ENCODE assay signal across 9 mouse cellular contexts in the genomic region with DNA sequence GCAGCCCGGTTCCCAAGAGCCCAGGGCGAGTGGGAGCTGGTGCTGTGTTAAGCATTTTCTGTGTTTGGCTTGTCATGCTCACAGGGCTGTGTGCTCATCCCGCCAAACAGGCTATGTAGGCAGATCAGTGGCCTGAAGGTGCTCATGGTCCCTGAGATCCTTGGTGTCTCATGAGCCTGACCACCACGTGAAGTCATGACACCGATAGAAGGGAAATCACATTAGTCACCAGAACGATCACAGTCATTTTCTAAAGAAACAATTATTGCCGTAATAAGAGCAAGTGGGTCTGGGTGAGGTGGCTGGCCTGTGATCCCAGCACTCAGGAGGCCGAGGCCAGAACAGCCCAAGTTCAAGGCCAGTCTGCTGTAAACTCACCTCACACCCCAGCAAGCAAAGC. TPM values are rescaled to one million over a fixed set of nuclear protein-coding genes. Genes with fewer than 3 reads are reported as not detected.
DNase-seq lines count a peak whose midpoint lies in the region; ATAC-seq and TF ChIP-seq lines count a peak whose summit lies in the region.
"Had no signal": no experiment of that assay in that cellular context is flagged by ENCODE, and none has a peak within 500 bp of the region (broad histone marks: within the 10 kb centered on the region; RNA-seq: fewer than 3 reads in every experiment).

No protein-coding gene starts in this region.

- H3K9me3 ChIP-seq in heart, postnatal 0 days (replicated peaks; ENCODE audit: control insufficient read depth, low read length), result no peaks in the 10 kb centered on the region
- H3K9me3 ChIP-seq in hindbrain, embryonic 10.5 days, result no peaks in the 10 kb centered on the region
- no peaks in the 10 kb centered on the region for H3K9me3 ChIP-seq in liver, postnatal 0 days (ENCODE audit: low read length)
- H3K9me3 ChIP-seq: G1E had no signal

- H3K27me3 ChIP-seq in heart, postnatal 0 days (ENCODE audit: control insufficient read depth, insufficient read depth, low read length), result no peaks in the 10 kb centered on the region
- no peaks in the 10 kb centered on the region for H3K27me3 ChIP-seq in hindbrain, embryonic 10.5 days (ENCODE audit: insufficient read depth, poor library complexity, severe bottlenecking)
- no peaks in the 10 kb centered on the region for H3K27me3 ChIP-seq in liver, postnatal 0 days (ENCODE audit: insufficient read depth, low read length)

- H3K27ac ChIP-seq in heart, postnatal 0 days (ENCODE audit: low read depth), result peak overlapping the region; percentile 92
- peak overlapping the region; percentile 53 for H3K27ac ChIP-seq in bone marrow macrophage, adult 2 months (ENCODE audit: insufficient read depth, low read depth, low read length)
- peak overlapping the region; percentile 82 for H3K27ac ChIP-seq in hindbrain, embryonic 10.5 days
- H3K27ac ChIP-seq in liver, postnatal 0 days (ENCODE audit: low read depth), result peak overlapping the region; percentile 7; the same call in 1 of the 2 replicates

- TF ChIP-seq POLR2A in bone marrow macrophage, adult 2 months (IDR thresholded peaks at IDR 0.05; ENCODE audit: borderline replicate concordance, low read depth, low read length), result no peak

- H3K4me1 ChIP-seq in heart, postnatal 0 days (ENCODE audit: control insufficient read depth, insufficient read depth), result peaks cover 42% of the 10 kb centered on the region
- peaks cover 30% of the 10 kb centered on the region for H3K4me1 ChIP-seq in bone marrow macrophage, adult 2 months (ENCODE audit: control insufficient read depth, insufficient read depth, low read length)
- peaks cover 48% of the 10 kb centered on the region for H3K4me1 ChIP-seq in hindbrain, embryonic 10.5 days (replicated peaks)
- H3K4me1 ChIP-seq in liver, postnatal 0 days (ENCODE audit: insufficient read depth), result peaks cover 30% of the 10 kb centered on the region

- TF ChIP-seq CTCF in heart, postnatal 0 days (IDR thresholded peaks at IDR 0.05; ENCODE audit: low read depth), result no peak
- no peak for TF ChIP-seq CTCF in bone marrow macrophage, adult 2 months (IDR thresholded peaks at IDR 0.05; ENCODE audit: low read depth, low read length)
- no peak for TF ChIP-seq CTCF in liver, postnatal 0 days (IDR thresholded peaks at IDR 0.05; ENCODE audit: low read depth)

- peaks cover 24% of the 10 kb centered on the region for H3K36me3 ChIP-seq in heart, postnatal 0 days (replicated peaks; ENCODE audit: control insufficient read depth, insufficient read depth, low read length)
- peaks cover 25% of the 10 kb centered on the region for H3K36me3 ChIP-seq in hindbrain, embryonic 10.5 days
- H3K36me3 ChIP-seq in liver, postnatal 0 days (replicated peaks; ENCODE audit: insufficient read depth, low read length), result no peaks in the 10 kb centered on the region
- H3K36me3 ChIP-seq: G1E had no signal

- no peak for ATAC-seq in heart, postnatal 0 days (ENCODE audit: insufficient read depth, low read depth)
- ATAC-seq in liver, postnatal 0 days, result peak; percentile 28; the same call in 1 of the 2 replicates

- H3K9ac ChIP-seq in heart, postnatal 0 days (replicated peaks; ENCODE audit: low read depth, low read length), result peak overlapping the region; percentile 21; the same call in 1 of the 2 replicates
- no peak overlapping the region for H3K9ac ChIP-seq in liver, postnatal 0 days (replicated peaks)

- WGBS in heart, postnatal 0 days, result 48% methylated on average over 8 of the region's 8 CpGs
- 63% methylated on average over 8 of the region's 8 CpGs for WGBS in hindbrain, embryonic 10.5 days
- 55% methylated on average over 8 of the region's 8 CpGs for WGBS in liver, postnatal 0 days (ENCODE audit: insufficient replicate concordance)

- intact Hi-C loops in gastrocnemius, postnatal 36 days (cut with DNase I), result no loop called here

- H3K4me2 ChIP-seq in heart, postnatal 0 days (ENCODE audit: low read depth, low read length), result no peak overlapping the region
- H3K4me2 ChIP-seq in liver, postnatal 0 days (ENCODE audit: low read depth, low read length), result no peak overlapping the region

- no peak for DNase-seq in heart, postnatal 0 days (ENCODE audit: low spot score)
- DNase-seq in heart, adult 9 months (ENCODE audit: low spot score in 2 of 2), result no peak
- no peak for DNase-seq in hindbrain, embryonic 10.5 days (ENCODE audit: low spot score)
- no peak for DNase-seq in liver, postnatal 0 days
- DNase-seq in urinary bladder, postnatal 36 days (ENCODE audit: low spot score in 2 of 2), result no peak
- no peak for DNase-seq in gastrocnemius, postnatal 36 days
- DNase-seq in layer of hippocampus, adult 11-12 months (ENCODE audit: low spot score), result no peak

- TF ChIP-seq EP300 in heart, postnatal 0 days (IDR thresholded peaks at IDR 0.05; ENCODE audit: low read depth), result no peak
- no peak for TF ChIP-seq EP300 in liver, postnatal 0 days (IDR thresholded peaks at IDR 0.05; ENCODE audit: low read depth)

- H3K4me3 ChIP-seq in heart, postnatal 0 days (ENCODE audit: low read depth, low read length), result no peak overlapping the region
- no peak overlapping the region for H3K4me3 ChIP-seq in bone marrow macrophage, adult 2 months (ENCODE audit: insufficient read depth, low read length)
- no peak overlapping the region for H3K4me3 ChIP-seq in hindbrain, embryonic 10.5 days
- H3K4me3 ChIP-seq in liver, postnatal 0 days (ENCODE audit: low read depth, low read length), result no peak overlapping the region

RNA-seq across cellular contexts. Expression of a gene that starts 31.5 kb away (rescaled TPM):
- 59.6 and 60.1 TPM in 2 replicates for total RNA-seq in heart, postnatal 0 days (2014; rRNA removed; ENCODE audit: low replicate concordance)
- 25.2 and 25.3 TPM in 2 replicates for polyA plus RNA-seq in heart, postnatal 0 days (2015; fragmentation: Nextera tagmentation; extraction: Ambion mirVana)
- polyA plus RNA-seq in bone marrow macrophage, adult 2 months (2012; ENCODE audit: insufficient read depth, insufficient read length, missing spikeins), result 78.3 and 90.1 TPM in 2 replicates
- 34.3 and 36.1 TPM in 2 replicates for polyA plus RNA-seq in hindbrain, embryonic 10.5 days (2016; fragmentation: Nextera tagmentation; extraction: Ambion mirVana)
- 5.2 and 5.9 TPM in 2 replicates for polyA plus RNA-seq in liver, postnatal 0 days (2015; fragmentation: Nextera tagmentation; extraction: Ambion mirVana)
- total RNA-seq in gastrocnemius, postnatal 36 days (2021), result 1 to 10 TPM; 5.5 to 7.7 TPM

RNA-seq across cellular contexts. Expression of a gene that starts 53.9 kb away (rescaled TPM):
- total RNA-seq in heart, postnatal 0 days (2014; rRNA removed; ENCODE audit: low replicate concordance), result 242 and 255 TPM in 2 replicates
- polyA plus RNA-seq in heart, postnatal 0 days (2015; fragmentation: Nextera tagmentation; extraction: Ambion mirVana), result 76.9 and 80.1 TPM in 2 replicates
- 17.4 and 23.3 TPM in 2 replicates for polyA plus RNA-seq in bone marrow macrophage, adult 2 months (2012; ENCODE audit: insufficient read depth, insufficient read length, missing spikeins)
- polyA plus RNA-seq in hindbrain, embryonic 10.5 days (2016; fragmentation: Nextera tagmentation; extraction: Ambion mirVana), result 131 and 166 TPM in 2 replicates
- polyA plus RNA-seq in liver, postnatal 0 days (2015; fragmentation: Nextera tagmentation; extraction: Ambion mirVana), result 103 and 104 TPM in 2 replicates
- total RNA-seq in gastrocnemius, postnatal 36 days (2021), result 10 to 100 TPM; 45.3 to 75.3 TPM

RNA-seq across cellular contexts. Expression of a gene that starts 54.0 kb away (rescaled TPM):
- total RNA-seq in heart, postnatal 0 days (2014; rRNA removed; ENCODE audit: low replicate concordance), result 5.9 and 12.0 TPM in 2 replicates
- 5.4 and 5.6 TPM in 2 replicates for polyA plus RNA-seq in heart, postnatal 0 days (2015; fragmentation: Nextera tagmentation; extraction: Ambion mirVana)
- polyA plus RNA-seq in bone marrow macrophage, adult 2 months (2012; ENCODE audit: insufficient read depth, insufficient read length, missing spikeins), result 12.0 and 13.2 TPM in 2 replicates
- 11.5 TPM in 2 replicates for polyA plus RNA-seq in hindbrain, embryonic 10.5 days (2016; fragmentation: Nextera tagmentation; extraction: Ambion mirVana)
- polyA plus RNA-seq in liver, postnatal 0 days (2015; fragmentation: Nextera tagmentation; extraction: Ambion mirVana), result 1.3 and 1.6 TPM in 2 replicates
- total RNA-seq in gastrocnemius, postnatal 36 days (2021), result 1 to 10 TPM; 9.1 to 9.4 TPM

Comparison
In these comparisons a context has a peak if more than half of its experiments do, and no peak if none do; other contexts are left out.
1. H3K27ac ChIP-seq: peak in every context shown above with its lines; median percentile 92 in heart, postnatal 0 days; 82 in hindbrain, embryonic 10.5 days; 53 in bone marrow macrophage, adult 2 months; 7 in liver, postnatal 0 days.